Mouse (Mus musculus) MEL (cell line): ENCODE measurements at regions not wholly inside any gene's neighbourhood (a gene's known extent, or its start where the extent isn't known, plus 50 kb on each side); places are given as distances from the start of the nearest gene placed in this dataset.

Source experiments
- DNase-seq: peaks from one replicate; pipeline ENCODE4 v3.0.0; 2011; ENCODE audit warnings: low read depth, low spot score
- H3K27ac ChIP-seq: 2 replicates; pipeline ENCODE4 v1.5.1; 2012; ENCODE audit warnings: low read depth, mild to moderate bottlenecking, control low read depth, low read length, moderate library complexity; ENCODE audit not compliant: control insufficient read depth
- H3K27me3 ChIP-seq, 2 experiments: fragments of 150-350 bp in 1 of 2; sonication (generic) in 1 of 2; 2 replicates each; pipeline ENCODE4 v1.6.1; 2012; ENCODE audit warnings: low read length in 2 of 2, mild to moderate bottlenecking in 2 of 2, improper control_type of control experiment in 1 of 2, moderate library complexity in 1 of 2; ENCODE audit not compliant: insufficient read depth in 2 of 2, control insufficient read depth in 1 of 2
- H3K36me3 ChIP-seq, 2 experiments: 2 replicates each; pipeline ENCODE4 v1.6.1; 2012 to 2014; ENCODE audit warnings: low read length in 2 of 2, improper control_type of control experiment in 1 of 2, inconsistent platforms in 1 of 2, mild to moderate bottlenecking in 1 of 2; ENCODE audit not compliant: insufficient read depth in 2 of 2, control insufficient read depth in 1 of 2
- H3K4me1 ChIP-seq, 2 experiments: fragments of 150-350 bp in 1 of 2; sonication (generic) in 1 of 2; 2 replicates each; pipeline ENCODE4 v1.6.1; 2012; ENCODE audit warnings: low read length in 2 of 2, improper control_type of control experiment in 1 of 2, mild to moderate bottlenecking in 1 of 2; ENCODE audit not compliant: insufficient read depth in 2 of 2, control insufficient read depth in 1 of 2
- H3K4me3 ChIP-seq, 2 experiments: fragments of 150-350 bp in 1 of 2; sonication (generic) in 1 of 2; 2 replicates each; pipeline ENCODE4 v1.5.1; 2012; ENCODE audit warnings: low read depth in 2 of 2, low read length in 2 of 2, mild to moderate bottlenecking in 2 of 2, moderate library complexity in 2 of 2, control low read depth in 1 of 2, improper control_type of control experiment in 1 of 2; ENCODE audit not compliant: control insufficient read depth in 1 of 2, insufficient read depth in 1 of 2
- H3K79me2 ChIP-seq: 2 replicates; pipeline ENCODE4 v1.6.1; 2012; ENCODE audit warnings: mild to moderate bottlenecking, low read length, moderate library complexity; ENCODE audit not compliant: control insufficient read depth, poor library complexity, insufficient read depth
- H3K9ac ChIP-seq: 2 replicates; pipeline ENCODE4 v1.6.1; 2012; ENCODE audit warnings: low read depth, mild to moderate bottlenecking, control low read depth, low read length, moderate library complexity; ENCODE audit not compliant: control insufficient read depth, poor library complexity, severe bottlenecking
- H3K9me3 ChIP-seq: fragments of 150-350 bp; sonication (generic); replicated peaks from 2 replicates; pipeline ENCODE4 v1.6.1; 2012; ENCODE audit warnings: mild to moderate bottlenecking, low read length, improper control_type of control experiment, moderate library complexity; ENCODE audit not compliant: insufficient read depth
- CHD1 ChIP-seq: IDR thresholded peaks from 2 replicates; pipeline ENCODE4 v1.6.1; 2012; ENCODE audit warnings: low read depth, mild to moderate bottlenecking, inconsistent platforms, low read length, improper control_type of control experiment
- E2F4 ChIP-seq: IDR thresholded peaks from 2 replicates; pipeline ENCODE4 v1.6.1; 2011; ENCODE audit warnings: low read depth, low read length, improper control_type of control experiment, borderline replicate concordance
- ELF1 ChIP-seq: IDR thresholded peaks from 2 replicates; pipeline ENCODE4 v1.6.1; 2014; ENCODE audit warnings: low read depth, mild to moderate bottlenecking, inconsistent platforms, low read length, improper control_type of control experiment, moderate library complexity
- ETS1 ChIP-seq: IDR thresholded peaks from 2 replicates; pipeline ENCODE4 v1.6.1; 2012; ENCODE audit warnings: low read depth, mild to moderate bottlenecking, inconsistent platforms, low read length, improper control_type of control experiment, moderate library complexity
- GATA1 ChIP-seq: IDR thresholded peaks from 2 replicates; pipeline ENCODE4 v1.6.1; 2011; ENCODE audit warnings: low read depth, low read length, improper control_type of control experiment
- HCFC1 ChIP-seq: IDR thresholded peaks from 2 replicates; pipeline ENCODE4 v1.6.1; 2012; ENCODE audit warnings: low read depth, mild to moderate bottlenecking, inconsistent platforms, low read length, improper control_type of control experiment, moderate library complexity
- MAFK ChIP-seq: IDR thresholded peaks from 2 replicates; pipeline ENCODE4 v1.6.1; 2011; ENCODE audit warnings: low read depth, mild to moderate bottlenecking, low read length, improper control_type of control experiment, borderline replicate concordance
- MAX ChIP-seq: IDR thresholded peaks from 2 replicates; pipeline ENCODE4 v1.6.1; 2011; ENCODE audit warnings: low read length, improper control_type of control experiment
- MAZ ChIP-seq: IDR thresholded peaks from 2 replicates; pipeline ENCODE4 v1.6.1; 2012; ENCODE audit warnings: low read depth, mild to moderate bottlenecking, inconsistent platforms, low read length, improper control_type of control experiment
- MXI1 ChIP-seq: IDR thresholded peaks from 2 replicates; pipeline ENCODE4 v1.6.1; 2011; ENCODE audit warnings: mild to moderate bottlenecking, low read depth, low read length, improper control_type of control experiment
- TAL1 ChIP-seq: IDR thresholded peaks from 2 replicates; pipeline ENCODE4 v1.6.1; 2012; ENCODE audit warnings: mild to moderate bottlenecking, inconsistent platforms, low read length, moderate library complexity, mixed read lengths
- USF1 ChIP-seq: IDR thresholded peaks from 2 replicates; pipeline ENCODE4 v1.6.1; 2014; ENCODE audit warnings: low read depth, mild to moderate bottlenecking, inconsistent platforms, low read length, improper control_type of control experiment, moderate library complexity

GRCm38 (mm10) chr3:81397212-81397611 is 361.0 kb downstream of the Pdgfc start:
- H3K36me3 ChIP-seq: no peaks in the 10 kb centered on the region
- DNase-seq: no peak
- H3K27ac ChIP-seq: no peak overlapping the region
- no peaks in the 10 kb centered on the region for H3K9me3 ChIP-seq
- no peaks in the 10 kb centered on the region for H3K79me2 ChIP-seq
- no peak overlapping the region for H3K4me3 ChIP-seq
- H3K27me3 ChIP-seq: no peaks in the 10 kb centered on the region
- H3K4me1 ChIP-seq: no peaks in the 10 kb centered on the region
- no peak overlapping the region for H3K9ac ChIP-seq
- TF ChIP-seq USF1 (no peak), ELF1 (no peak), HCFC1 (no peak), MAFK (no peak), GATA1 (no peak), MAZ (no peak), MAX (no peak)

GRCm38 (mm10) chr3:81401028-81401427 is 364.8 kb downstream of the Pdgfc start:
- H3K36me3 ChIP-seq: no peaks in the 10 kb centered on the region
- H3K27me3 ChIP-seq: no peaks in the 10 kb centered on the region
- DNase-seq: no peak
- no peak overlapping the region for H3K27ac ChIP-seq
- H3K9ac ChIP-seq: no peak overlapping the region
- TF ChIP-seq HCFC1 (no peak), E2F4 (no peak)
- no peaks in the 10 kb centered on the region for H3K79me2 ChIP-seq
- H3K4me3 ChIP-seq: no peak overlapping the region
- H3K9me3 ChIP-seq: no peaks in the 10 kb centered on the region
- no peaks in the 10 kb centered on the region for H3K4me1 ChIP-seq

GRCm38 (mm10) chr3:81408914-81409313 is 372.7 kb downstream of the Pdgfc start:
- Histone ChIP-seq H3K9me3 (no peaks in the 10 kb centered on the region), H3K36me3 (no peaks in the 10 kb centered on the region), H3K79me2 (no peaks in the 10 kb centered on the region), H3K27ac (no peak overlapping the region), H3K4me1 (no peaks in the 10 kb centered on the region), H3K27me3 (no peaks in the 10 kb centered on the region), H3K4me3 (no peak overlapping the region), H3K9ac (no peak overlapping the region)
- TF ChIP-seq CHD1 (no peak), ETS1 (no peak), MXI1 (no peak), TAL1 (no peak)
- no peak for DNase-seq
